Mouse (Mus musculus): ENCODE measurements around the gene Lamtor3. TPM values are rescaled to one million over a fixed set of nuclear protein-coding genes. Genes with fewer than 3 reads are reported as not detected.
A peak's percentile ranks its signal among the peaks of the same experiment; 100 is the strongest.

Lamtor3 gene
- polyA plus RNA-seq, 2 experiments = 35.2 to 54.3 TPM

- ATAC-seq (ENCODE audit: insufficient read depth) (no peak), DNase-seq (ENCODE audit: low read depth in 3 of 3, low spot score in 3 of 3) (no peak)
- H3K4me2 ChIP-seq (ENCODE audit: low read depth) = peak overlapping the region; percentile 70
- 33% methylated on average over 5 of the region's 5 CpGs for WGBS (ENCODE audit: insufficient replicate concordance)
- TF ChIP-seq CTCF (IDR thresholded peaks at IDR 0.05; ENCODE audit: low read depth) (no peak), EP300 (IDR thresholded peaks at IDR 0.05; ENCODE audit: low read depth) (no peak)
- no peak overlapping the region for H3K4me3 ChIP-seq (ENCODE audit: insufficient read depth in 1 of 2, low read depth in 2 of 2, low read length in 2 of 2)
- H3K27ac ChIP-seq = no peak overlapping the region
- H3K36me3 ChIP-seq (replicated peaks; ENCODE audit: control insufficient read depth, insufficient read depth, low read depth) = no peaks in the 10 kb centered on the region; the same call in 1 of the 2 replicates
- H3K4me1 ChIP-seq (replicated peaks; ENCODE audit: control insufficient read depth in 2 of 2, insufficient read depth in 2 of 2, low read length in 1 of 2) = peaks cover 30 to 53% of the 10 kb centered on the region in 2 experiments
- H3K9ac ChIP-seq (replicated peaks) = no peak overlapping the region
- H3K9me3 ChIP-seq (ENCODE audit: control insufficient read depth, low read length) = no peaks in the 10 kb centered on the region
- H3K27me3 ChIP-seq (ENCODE audit: control insufficient read depth, insufficient read depth, low read length) = no peaks in the 10 kb centered on the region
Measured at GRCm38 (mm10) chr3:137978233-137978632, 59.9 kb downstream of the Lamtor3 start.

Other genes starting within 250 kb of the Lamtor3 start
- not detected in 2 replicates for gene Gm21962, start 247.0 kb upstream of the Lamtor3 start, polyA plus RNA-seq (2012; rRNA removed)
- gene Gm21962, start 247.0 kb upstream of the Lamtor3 start, polyA plus RNA-seq (2014; fragmentation: Nextera tagmentation; extraction: Ambion mirVana) = not detected in 2 replicates
- gene H2afz, start 54.0 kb upstream of the Lamtor3 start, polyA plus RNA-seq (2012; rRNA removed) = 539 and 784 TPM in 2 replicates
- gene H2afz, start 54.0 kb upstream of the Lamtor3 start, polyA plus RNA-seq (2014; fragmentation: Nextera tagmentation; extraction: Ambion mirVana) = 1,242 and 1,265 TPM in 2 replicates
- 1.2 and 1.5 TPM in 2 replicates for gene Dnajb14, start 50.8 kb upstream of the Lamtor3 start, polyA plus RNA-seq (2012; rRNA removed)
- 3.7 and 4.4 TPM in 2 replicates for gene Dnajb14, start 50.8 kb upstream of the Lamtor3 start, polyA plus RNA-seq (2014; fragmentation: Nextera tagmentation; extraction: Ambion mirVana)
- gene Dapp1, start 63.0 kb downstream of the Lamtor3 start, polyA plus RNA-seq (2012; rRNA removed) = 5.1 and 8.8 TPM in 2 replicates
- gene Dapp1, start 63.0 kb downstream of the Lamtor3 start, polyA plus RNA-seq (2014; fragmentation: Nextera tagmentation; extraction: Ambion mirVana) = 10.6 and 11.5 TPM in 2 replicates
- gene 1110002E22Rik, start 146.5 kb downstream of the Lamtor3 start, polyA plus RNA-seq (2012; rRNA removed) = 0.01 TPM in 2 replicates
- not detected in 2 replicates for gene 1110002E22Rik, start 146.5 kb downstream of the Lamtor3 start, polyA plus RNA-seq (2014; fragmentation: Nextera tagmentation; extraction: Ambion mirVana)
- 0.02 TPM in 1 of 2 replicates, not detected in the other for gene Gm5105, start 148.9 kb downstream of the Lamtor3 start, polyA plus RNA-seq (2012; rRNA removed)
- gene Gm5105, start 148.9 kb downstream of the Lamtor3 start, polyA plus RNA-seq (2014; fragmentation: Nextera tagmentation; extraction: Ambion mirVana) = not detected in 2 replicates
- gene Trmt10a, start 224.9 kb downstream of the Lamtor3 start, polyA plus RNA-seq (2012; rRNA removed) = 2.0 and 3.3 TPM in 2 replicates
- gene Trmt10a, start 224.9 kb downstream of the Lamtor3 start, polyA plus RNA-seq (2014; fragmentation: Nextera tagmentation; extraction: Ambion mirVana) = 5.2 and 5.6 TPM in 2 replicates
- gene Mttp, start 226.5 kb downstream of the Lamtor3 start, polyA plus RNA-seq (2012; rRNA removed) = 11.2 and 16.0 TPM in 2 replicates
- 30.7 and 34.8 TPM in 2 replicates for gene Mttp, start 226.5 kb downstream of the Lamtor3 start, polyA plus RNA-seq (2014; fragmentation: Nextera tagmentation; extraction: Ambion mirVana)